Mouse (Mus musculus) CH12.LX (cell line): Measurements from ENCODE around the gene Mcam. TPM values are rescaled to one million over a fixed set of nuclear protein-coding genes. Genes with fewer than 3 reads are reported as not detected.

Experiments used
- DNase-seq: peaks from one replicate; pipeline ENCODE4 v3.0.0-alpha.2; 2013; ENCODE audit errors: extremely low read depth
- H3K27ac ChIP-seq: 2 replicates; pipeline ENCODE4 v1.5.1; 2012; ENCODE audit warnings: low read depth, mild to moderate bottlenecking, control low read depth, moderate library complexity; ENCODE audit not compliant: insufficient read depth
- H3K27me3 ChIP-seq: replicated peaks from 2 replicates; pipeline ENCODE3; 2012; ENCODE audit warnings: inconsistent platforms
- H3K36me3 ChIP-seq, 2 experiments: replicated peaks in 1 of 2; 2 replicates each; pipeline versions ENCODE3 to v1.6.1; 2012; ENCODE audit warnings: inconsistent platforms in 1 of 2, low read length in 1 of 2, mild to moderate bottlenecking in 1 of 2, mixed read lengths in 1 of 2, moderate library complexity in 1 of 2; ENCODE audit not compliant: control insufficient read depth in 1 of 2, insufficient read depth in 1 of 2
- H3K4me1 ChIP-seq, 2 experiments: 2 replicates each; pipeline ENCODE4 v1.6.1; 2012; ENCODE audit warnings: inconsistent platforms in 1 of 2, moderate library complexity in 1 of 2; ENCODE audit not compliant: insufficient read depth in 2 of 2, control insufficient read depth in 1 of 2
- H3K4me2 ChIP-seq: 2 replicates; pipeline ENCODE4 v1.6.1; 2012; ENCODE audit warnings: low read depth, mild to moderate bottlenecking, control low read depth; ENCODE audit not compliant: poor library complexity, insufficient read depth, severe bottlenecking
- H3K4me3 ChIP-seq, 3 experiments: fragments of 150-350 bp in 1 of 3; sonication (generic) in 1 of 3; replicated peaks in 1 of 3; 2 replicates each; pipeline versions ENCODE3 to v1.5.1; 2011 to 2012; ENCODE audit warnings: low read depth in 2 of 3, low read length in 2 of 3, mild to moderate bottlenecking in 2 of 3, moderate library complexity in 2 of 3, control low read depth in 1 of 3, improper control_type of control experiment in 1 of 3, inconsistent platforms in 1 of 3, mixed read lengths in 1 of 3; ENCODE audit not compliant: poor library complexity in 1 of 3
- H3K79me2 ChIP-seq: replicated peaks from 2 replicates; pipeline ENCODE4 v1.6.1; 2012; ENCODE audit warnings: mild to moderate bottlenecking, moderate library complexity; ENCODE audit not compliant: control insufficient read depth, poor library complexity, insufficient read depth, severe bottlenecking; ENCODE audit errors: extremely low read depth
- H3K9ac ChIP-seq: 2 replicates; pipeline ENCODE4 v1.6.1; 2012; ENCODE audit warnings: low read depth, mild to moderate bottlenecking, control low read depth, moderate library complexity; ENCODE audit not compliant: insufficient read depth
- H3K9me3 ChIP-seq: replicated peaks from 2 replicates; pipeline ENCODE3; 2012; ENCODE audit warnings: low read length, inconsistent platforms, mixed read lengths
- BHLHE40 ChIP-seq: IDR thresholded peaks from 2 replicates; pipeline ENCODE4 v1.6.1; 2011; ENCODE audit warnings: mild to moderate bottlenecking, low read depth, low read length, improper control_type of control experiment
- CHD2 ChIP-seq: IDR thresholded peaks from 2 replicates; pipeline ENCODE4 v1.6.1; 2011; ENCODE audit warnings: low read length, improper control_type of control experiment
- CTCF ChIP-seq, 2 experiments: IDR thresholded peaks in 1 of 2; conservative IDR thresholded peaks in 1 of 2; 2 replicates each; pipeline ENCODE4 v1.5.1; 2011 to 2012; ENCODE audit warnings: low read depth in 2 of 2, low read length in 2 of 2, improper control_type of control experiment in 1 of 2, inconsistent platforms in 1 of 2, mild to moderate bottlenecking in 1 of 2, moderate library complexity in 1 of 2
- EP300 ChIP-seq: IDR thresholded peaks from 2 replicates; pipeline ENCODE4 v1.6.1; 2011; ENCODE audit warnings: low read length, improper control_type of control experiment
- GABPA ChIP-seq: IDR thresholded peaks from 2 replicates; pipeline ENCODE4 v1.6.1; 2012; ENCODE audit warnings: low read depth, low read length, improper control_type of control experiment, inconsistent platforms; ENCODE audit not compliant: insufficient replicate concordance
- JUN ChIP-seq: IDR thresholded peaks from 2 replicates; pipeline ENCODE4 v1.6.1; 2011; ENCODE audit warnings: low read depth, mild to moderate bottlenecking, low read length, improper control_type of control experiment, moderate library complexity; ENCODE audit not compliant: insufficient read depth
- KAT2A ChIP-seq: IDR thresholded peaks from 2 replicates; pipeline ENCODE4 v1.6.1; 2012; ENCODE audit warnings: low read length, improper control_type of control experiment, inconsistent platforms; ENCODE audit not compliant: insufficient replicate concordance
- MAFK ChIP-seq: IDR thresholded peaks from 2 replicates; pipeline ENCODE4 v1.6.1; 2011; ENCODE audit warnings: low read length, improper control_type of control experiment; ENCODE audit not compliant: insufficient replicate concordance
- MAX ChIP-seq: IDR thresholded peaks from 2 replicates; pipeline ENCODE4 v1.6.1; 2011; ENCODE audit warnings: low read length, improper control_type of control experiment
- MAZ ChIP-seq: IDR thresholded peaks from 2 replicates; pipeline ENCODE4 v1.6.1; 2012; ENCODE audit warnings: low read depth, mild to moderate bottlenecking, inconsistent platforms, low read length, improper control_type of control experiment, moderate library complexity
- MXI1 ChIP-seq: IDR thresholded peaks from 2 replicates; pipeline ENCODE4 v1.6.1; 2011; ENCODE audit warnings: mild to moderate bottlenecking, low read depth, low read length, improper control_type of control experiment
- NELFE ChIP-seq: IDR thresholded peaks from 2 replicates; pipeline ENCODE4 v1.6.1; 2011; ENCODE audit warnings: low read depth, low read length, improper control_type of control experiment
- POLR2A ChIP-seq: IDR thresholded peaks from 2 replicates; pipeline ENCODE4 v1.6.1; 2011; ENCODE audit warnings: low read depth, mild to moderate bottlenecking, improper control_type of control experiment, low read length
- SIN3A ChIP-seq: IDR thresholded peaks from 2 replicates; pipeline ENCODE4 v1.6.1; 2012; ENCODE audit warnings: low read length, improper control_type of control experiment, inconsistent platforms
- SMC3 ChIP-seq: IDR thresholded peaks from 2 replicates; pipeline ENCODE4 v1.6.1; 2011; ENCODE audit warnings: low read depth, low read length, improper control_type of control experiment
- TCF12 ChIP-seq: IDR thresholded peaks from 2 replicates; pipeline ENCODE4 v1.6.1; 2014; ENCODE audit warnings: low read depth, mild to moderate bottlenecking, inconsistent platforms, low read length, improper control_type of control experiment
- ZC3H11A ChIP-seq: IDR thresholded peaks from 2 replicates; pipeline ENCODE4 v1.6.1; 2012; ENCODE audit warnings: low read depth, mild to moderate bottlenecking, inconsistent platforms, low read length, improper control_type of control experiment
- ZMIZ1 ChIP-seq: IDR thresholded peaks from 2 replicates; pipeline ENCODE4 v1.6.1; 2012; ENCODE audit warnings: low read depth, mild to moderate bottlenecking, inconsistent platforms, low read length, improper control_type of control experiment
- ZNF384 ChIP-seq: IDR thresholded peaks from 2 replicates; pipeline ENCODE4 v1.6.1; 2012; ENCODE audit warnings: low read depth, low read length, improper control_type of control experiment, inconsistent platforms
- dilution Hi-C: fragments of 300-500 bp; cut with MboI; formaldehyde crosslinking; loops from 2 replicates; pipeline ENCODE4 v1.14.3; 2020; ENCODE audit warnings: low sequenced_read_pairs; ENCODE audit not compliant: extremely low pct_unique_long_range_greater_than_20kb, extremely low pct_ligation_motif_present
- in situ Hi-C: fragments of 300-500 bp; cut with MboI; formaldehyde crosslinking; loops from 3 replicates; pipeline ENCODE4 v1.14.3; 2019; ENCODE audit warnings: low sequenced_read_pairs, low pct_ligation_motif_present, low pct_unique_long_range_greater_than_20kb, mixed read lengths
- polyA plus RNA-seq: library from polyadenylated mRNA; unstranded; fragments of >175 nt; gene quantifications from 2 replicates; pipeline ENCODE4 v1.2.1, GENCODE M21; 2012; ENCODE audit warnings: low read depth; ENCODE audit not compliant: insufficient read length
- total RNA-seq, 2 experiments: library from RNA; depleted of rRNA; stranded (reverse); fragments of 300-350 nt in 1 of 2; fragments of >200 nt in 1 of 2; gene quantifications; 2 replicates each; pipeline ENCODE4 v1.2.3; 2012 to 2014

Mcam gene
- total RNA-seq (2012; rRNA removed) (0.98 and 1.1 TPM in 2 replicates), total RNA-seq (2014; rRNA removed) (0.56 and 0.73 TPM in 2 replicates), polyA plus RNA-seq (0.40 and 0.57 TPM in 2 replicates)

GRCm38 (mm10) chr9:44134101-44134850, at the start of gene Mcam:
Gene Mcam (plus strand): TSS chr9:44134469.
- dilution Hi-C loops = no loop called here
- in situ Hi-C loops = no loop called here
- DNase-seq = no peak
- H3K9me3 ChIP-seq = no peaks in the 10 kb centered on the region
- H3K4me1 ChIP-seq = peaks cover 11 to 34% of the 10 kb centered on the region in 2 experiments
- H3K27ac ChIP-seq = no peak within 1 kb of the TSS
- H3K36me3 ChIP-seq = peaks cover 0 to 2% of the 10 kb centered on the region in 2 experiments
- peaks cover 65% of the 10 kb centered on the region for H3K27me3 ChIP-seq
- peak within 1 kb of the TSS; percentile 13 to 29 (median 25) for H3K4me3 ChIP-seq
- no peaks in the 10 kb centered on the region for H3K79me2 ChIP-seq
- TF ChIP-seq CHD2 (no peak), ZNF384 (no peak), SIN3A (no peak), ZMIZ1 (no peak), GABPA (no peak)
- H3K4me2 ChIP-seq = peak within 1 kb of the TSS; percentile 84
- no peak within 1 kb of the TSS for H3K9ac ChIP-seq

DNA sequence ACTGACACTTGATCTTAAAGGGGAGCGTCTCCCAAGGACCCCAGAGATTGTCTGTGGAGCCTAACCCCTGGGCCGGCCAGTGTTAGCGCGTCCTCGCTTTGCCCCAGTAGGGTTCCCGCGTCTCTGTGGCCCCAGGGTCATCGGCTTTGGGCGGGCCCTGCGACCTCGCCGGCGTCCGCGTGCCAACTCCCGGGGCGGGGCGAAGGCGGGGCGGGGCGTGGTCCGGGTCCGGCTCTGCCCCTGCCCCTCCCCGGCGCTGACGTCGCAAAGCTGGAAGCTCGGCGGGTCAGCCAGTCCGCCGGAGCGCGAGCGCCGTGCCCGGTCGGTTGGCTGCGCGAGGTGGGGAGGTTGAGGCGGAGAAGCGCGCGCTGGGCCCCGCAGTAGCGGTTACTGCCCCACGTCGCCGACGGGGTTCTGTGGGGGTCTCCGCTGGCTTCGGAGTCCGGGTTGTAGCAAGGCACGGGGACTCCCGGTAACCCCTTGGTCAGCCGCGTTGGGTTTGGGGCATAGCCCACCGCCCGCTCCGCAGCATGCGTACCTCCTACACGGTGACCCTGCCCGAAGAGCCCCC, 49.5 kb upstream of the Mcam start:
- peak overlapping the region; percentile 42; the same call in 1 of the 2 replicates for H3K9ac ChIP-seq
- dilution Hi-C loops (no loop called here), in situ Hi-C loops (no loop called here)
- no peak overlapping the region for H3K27ac ChIP-seq
- TF ChIP-seq SIN3A (no peak), POLR2A (peak; percentile 83), MXI1 (peak; percentile 30; the same call in 1 of the 2 replicates), CHD2 (no peak), KAT2A (no peak), ZMIZ1 (0 out of 2 replicates have a peak, but pooled peaks have one; percentile 28), SMC3 (no peak), MAX (peak; percentile 51; the same call in 1 of the 2 replicates), TCF12 (peak; percentile 56; the same call in 1 of the 2 replicates), CTCF (conservative IDR thresholded peaks at IDR 0.05 in 1 of 2, IDR thresholded peaks at IDR 0.05 in 1 of 2; ENCODE audit: low read depth in 2 of 2, low read length in 2 of 2) (no peak), MAZ (no peak), ZC3H11A (no peak), MAFK (no peak), NELFE (peak; percentile 67), BHLHE40 (no peak), JUN (no peak), EP300 (no peak)
- no peaks in the 10 kb centered on the region for H3K79me2 ChIP-seq
- peak overlapping the region; percentile 63 for H3K4me2 ChIP-seq
- DNase-seq = peak; percentile 57
- H3K9me3 ChIP-seq = no peaks in the 10 kb centered on the region
- no peaks in the 10 kb centered on the region for H3K36me3 ChIP-seq
- peaks cover 19 to 51% of the 10 kb centered on the region in 2 experiments for H3K4me1 ChIP-seq
- H3K4me3 ChIP-seq = peak overlapping the region; percentile 17 to 62 (median 46)
- H3K27me3 ChIP-seq = peaks cover 57% of the 10 kb centered on the region
